Mouse (Mus musculus): ENCODE data around the gene Cntnap2. TPM values are rescaled to one million over a fixed set of nuclear protein-coding genes. Genes with fewer than 3 reads are reported as not detected.
A peak's percentile ranks its signal among the peaks of the same experiment; 100 is the strongest.

Gene Cntnap2
- polyA plus RNA-seq, 1 experiment from 2014 or later = 19.5 TPM

GRCm38 (mm10) chr6:46763481-46763880 lies 1704.3 kb downstream of the Cntnap2 start:
- Histone ChIP-seq H3K4me3 (ENCODE audit: low read depth, low read length) (no peak overlapping the region), H3K36me3 (ENCODE audit: control insufficient read depth, insufficient read depth, low read length) (no peaks in the 10 kb centered on the region), H3K9me3 (ENCODE audit: control insufficient read depth, low read length) (no peaks in the 10 kb centered on the region), H3K27me3 (ENCODE audit: control insufficient read depth, insufficient read depth, low read length) (no peaks in the 10 kb centered on the region), H3K4me2 (replicated peaks; ENCODE audit: low read depth, low read length) (no peak overlapping the region), H3K27ac (ENCODE audit: low read depth, low read length) (peak overlapping the region; percentile 17; the same call in 1 of the 2 replicates), H3K4me1 (replicated peaks; ENCODE audit: control insufficient read depth, insufficient read depth, low read length) (0 out of 2 replicates have a peak, but pooled peaks cover 3% of the 10 kb centered on the region), H3K9ac (ENCODE audit: low read depth, low read length) (no peak overlapping the region)
- WGBS = 23% methylated on average over 3 of the region's 3 CpGs
- peak; percentile 80 for ATAC-seq (ENCODE audit: low FRiP score)
- peak; percentile 26 for DNase-seq (ENCODE audit: low spot score)

DNA sequence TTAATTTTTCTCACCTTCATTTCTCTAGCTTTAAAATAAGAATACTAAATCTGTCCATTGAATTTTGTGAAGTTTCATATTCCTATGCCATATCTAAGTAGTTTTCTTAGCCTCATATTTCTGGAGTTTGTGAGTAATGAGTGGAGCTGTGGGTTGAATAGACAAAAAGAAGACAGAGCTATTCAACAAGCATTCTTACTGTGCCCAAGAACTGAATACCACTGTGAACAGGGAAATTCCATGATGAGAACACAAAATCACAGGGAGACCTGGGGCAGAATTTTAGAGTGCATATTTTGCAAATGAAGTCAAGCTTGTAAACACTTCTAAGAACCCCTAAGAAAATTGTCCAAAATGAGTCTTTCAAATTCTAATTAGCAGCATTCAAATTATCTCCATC lies 1715.4 kb downstream of the Cntnap2 start:
- ATAC-seq (ENCODE audit: low FRiP score) (no peak), DNase-seq (ENCODE audit: low spot score) (no peak)
- Histone ChIP-seq H3K36me3 (ENCODE audit: control insufficient read depth, insufficient read depth, low read length) (no peaks in the 10 kb centered on the region), H3K4me1 (replicated peaks; ENCODE audit: control insufficient read depth, insufficient read depth, low read length) (no peaks in the 10 kb centered on the region), H3K27me3 (ENCODE audit: control insufficient read depth, insufficient read depth, low read length) (no peaks in the 10 kb centered on the region), H3K9ac (ENCODE audit: low read depth, low read length) (no peak overlapping the region), H3K4me2 (replicated peaks; ENCODE audit: low read depth, low read length) (no peak overlapping the region), H3K9me3 (ENCODE audit: control insufficient read depth, low read length) (no peaks in the 10 kb centered on the region), H3K27ac (ENCODE audit: low read depth, low read length) (no peak overlapping the region), H3K4me3 (ENCODE audit: low read depth, low read length) (no peak overlapping the region)

DNA sequence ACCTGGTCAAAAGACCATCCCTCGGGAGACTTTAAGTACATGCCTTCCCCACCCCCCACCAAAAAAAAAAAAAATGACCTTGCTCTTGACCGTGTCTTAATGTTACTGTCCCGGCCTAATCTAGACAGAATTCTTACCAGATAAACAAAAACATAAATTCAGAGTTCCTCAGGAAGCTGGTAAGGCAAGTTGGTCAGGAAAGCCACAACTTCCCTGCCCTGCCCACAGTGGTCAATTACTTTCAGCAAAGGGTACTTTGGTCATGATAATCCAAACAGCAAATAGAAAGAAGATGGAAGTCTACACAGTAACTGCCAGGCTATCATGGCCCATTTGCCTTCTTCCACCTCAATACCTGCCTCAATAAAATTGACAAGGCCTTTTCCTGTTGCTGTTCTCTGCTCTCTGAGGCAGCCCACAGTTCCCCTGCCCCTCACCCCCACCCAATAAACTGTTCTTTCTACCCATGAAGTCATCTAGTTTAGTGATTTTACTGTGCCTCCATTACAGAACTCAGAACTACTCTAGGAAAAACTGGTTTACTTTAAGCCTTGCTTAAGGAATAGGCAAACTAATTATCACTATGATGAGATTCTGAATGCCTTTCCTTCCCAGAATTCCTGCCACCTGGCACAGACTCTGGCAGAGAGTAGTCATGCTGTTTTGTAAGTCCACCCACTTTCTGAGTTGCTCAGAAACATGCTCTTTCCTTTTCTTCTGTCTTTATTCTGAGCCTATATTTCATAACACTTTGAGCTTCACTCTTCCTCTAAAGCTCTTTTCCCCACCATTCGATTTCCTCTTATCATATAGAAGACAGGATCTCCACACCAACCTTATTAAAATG lies 1743.3 kb downstream of the Cntnap2 start:
- H3K9me3 ChIP-seq (ENCODE audit: control insufficient read depth, low read length) = no peaks in the 10 kb centered on the region
- DNase-seq (ENCODE audit: low spot score) = no peak
- no peaks in the 10 kb centered on the region for H3K27me3 ChIP-seq (ENCODE audit: control insufficient read depth, insufficient read depth, low read length)
- no peak overlapping the region for H3K4me2 ChIP-seq (replicated peaks; ENCODE audit: low read depth, low read length)
- no peaks in the 10 kb centered on the region for H3K4me1 ChIP-seq (replicated peaks; ENCODE audit: control insufficient read depth, insufficient read depth, low read length)
- no peak overlapping the region for H3K9ac ChIP-seq (ENCODE audit: low read depth, low read length)
- no peaks in the 10 kb centered on the region for H3K36me3 ChIP-seq (ENCODE audit: control insufficient read depth, insufficient read depth, low read length)
- no peak overlapping the region for H3K4me3 ChIP-seq (ENCODE audit: low read depth, low read length)
- H3K27ac ChIP-seq (ENCODE audit: low read depth, low read length) = no peak overlapping the region
- ATAC-seq (ENCODE audit: low FRiP score) = no peak
- 88% methylated on average over 4 of the region's 4 CpGs for WGBS

DNA sequence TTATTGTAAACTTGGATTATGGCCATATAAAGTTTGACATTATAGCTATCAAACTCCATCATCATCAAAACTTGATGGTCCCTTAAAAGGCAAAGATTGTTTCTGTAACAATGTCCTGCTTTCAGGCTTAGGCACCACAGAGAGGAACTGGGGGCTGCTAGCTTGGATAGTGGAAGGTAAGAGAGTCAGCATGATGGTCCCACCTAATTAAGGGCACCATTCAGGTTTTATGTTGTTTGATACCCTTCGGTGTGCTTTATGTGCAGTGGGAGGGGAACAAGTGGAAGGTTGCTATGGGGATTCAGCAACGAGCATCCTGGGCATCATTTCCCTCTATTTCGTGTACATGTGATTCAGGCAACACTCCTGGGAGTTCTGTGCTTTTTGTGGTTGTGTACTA lies 1797.5 kb downstream of the Cntnap2 start:
- H3K4me3 ChIP-seq (ENCODE audit: low read depth, low read length) = no peak overlapping the region
- no peak overlapping the region for H3K9ac ChIP-seq (ENCODE audit: low read depth, low read length)
- ATAC-seq (ENCODE audit: low FRiP score) = no peak
- H3K9me3 ChIP-seq (ENCODE audit: control insufficient read depth, low read length) = no peaks in the 10 kb centered on the region
- WGBS = 70% methylated on average over 3 of the region's 3 CpGs
- no peak for DNase-seq (ENCODE audit: low spot score)
- H3K4me1 ChIP-seq (replicated peaks; ENCODE audit: control insufficient read depth, insufficient read depth, low read length) = no peaks in the 10 kb centered on the region
- no peak overlapping the region for H3K4me2 ChIP-seq (replicated peaks; ENCODE audit: low read depth, low read length)
- H3K27ac ChIP-seq (ENCODE audit: low read depth, low read length) = no peak overlapping the region
- H3K36me3 ChIP-seq (ENCODE audit: control insufficient read depth, insufficient read depth, low read length) = no peaks in the 10 kb centered on the region
- H3K27me3 ChIP-seq (ENCODE audit: control insufficient read depth, insufficient read depth, low read length) = no peaks in the 10 kb centered on the region

GRCm38 (mm10) chr6:46861076-46861475 lies 1801.9 kb downstream of the Cntnap2 start:
- peak; percentile 4 for DNase-seq (ENCODE audit: low spot score)
- Histone ChIP-seq H3K27ac (ENCODE audit: low read depth, low read length) (no peak overlapping the region), H3K27me3 (ENCODE audit: control insufficient read depth, insufficient read depth, low read length) (no peaks in the 10 kb centered on the region), H3K9ac (ENCODE audit: low read depth, low read length) (no peak overlapping the region), H3K4me1 (replicated peaks; ENCODE audit: control insufficient read depth, insufficient read depth, low read length) (no peaks in the 10 kb centered on the region), H3K9me3 (ENCODE audit: control insufficient read depth, low read length) (no peaks in the 10 kb centered on the region), H3K4me3 (ENCODE audit: low read depth, low read length) (no peak overlapping the region), H3K4me2 (replicated peaks; ENCODE audit: low read depth, low read length) (no peak overlapping the region), H3K36me3 (ENCODE audit: control insufficient read depth, insufficient read depth, low read length) (no peaks in the 10 kb centered on the region)
- no peak for ATAC-seq (ENCODE audit: low FRiP score)
- 10% methylated on average over 5 of the region's 5 CpGs for WGBS

DNA sequence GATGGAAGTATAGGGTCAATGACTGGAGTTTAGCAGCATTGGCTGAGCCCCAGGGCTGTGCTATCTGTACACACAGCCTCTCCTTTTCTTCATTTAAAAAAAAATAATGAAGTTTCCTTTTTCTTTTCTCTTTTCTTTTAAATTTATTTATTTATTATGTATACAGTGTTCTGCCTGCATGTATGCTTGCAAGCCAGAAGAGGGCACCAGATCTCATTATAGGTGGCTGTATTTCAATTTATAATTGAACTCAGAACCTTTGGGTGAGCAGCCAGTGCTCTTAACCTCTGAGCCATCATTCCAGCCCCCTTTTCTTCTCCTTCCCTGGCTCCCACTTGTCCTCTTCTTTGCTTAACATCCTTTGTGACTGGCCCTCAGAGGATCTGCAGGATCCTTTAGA lies 1807.2 kb downstream of the Cntnap2 start:
- Histone ChIP-seq H3K4me2 (replicated peaks; ENCODE audit: low read depth, low read length) (no peak overlapping the region), H3K9me3 (ENCODE audit: control insufficient read depth, low read length) (no peaks in the 10 kb centered on the region), H3K9ac (ENCODE audit: low read depth, low read length) (no peak overlapping the region), H3K4me1 (replicated peaks; ENCODE audit: control insufficient read depth, insufficient read depth, low read length) (no peaks in the 10 kb centered on the region), H3K36me3 (ENCODE audit: control insufficient read depth, insufficient read depth, low read length) (no peaks in the 10 kb centered on the region), H3K4me3 (ENCODE audit: low read depth, low read length) (no peak overlapping the region), H3K27ac (ENCODE audit: low read depth, low read length) (no peak overlapping the region), H3K27me3 (ENCODE audit: control insufficient read depth, insufficient read depth, low read length) (no peaks in the 10 kb centered on the region)
- DNase-seq (ENCODE audit: low spot score) = no peak
- no peak for ATAC-seq (ENCODE audit: low FRiP score)

DNA sequence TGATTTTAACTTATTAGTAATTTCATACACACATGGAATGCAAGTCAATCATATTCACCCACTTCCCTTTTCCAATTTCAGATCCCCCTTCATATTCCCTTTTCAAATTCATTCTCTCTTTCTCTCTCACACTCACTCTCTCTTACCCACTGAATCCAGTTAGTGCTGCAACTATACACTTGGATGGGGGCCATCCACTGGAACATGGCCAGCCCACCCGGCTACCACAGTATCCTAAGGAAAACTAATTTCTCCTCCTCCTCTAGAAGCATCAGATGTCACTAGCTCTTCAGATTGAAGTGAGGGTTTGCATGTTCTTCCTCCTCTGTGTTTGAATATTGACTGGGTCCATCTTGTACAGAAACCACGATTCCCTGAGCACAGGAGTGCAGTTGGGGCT lies 1827.1 kb downstream of the Cntnap2 start:
- no peak overlapping the region for H3K9ac ChIP-seq (ENCODE audit: low read depth, low read length)
- no peak for ATAC-seq (ENCODE audit: low FRiP score)

DNA sequence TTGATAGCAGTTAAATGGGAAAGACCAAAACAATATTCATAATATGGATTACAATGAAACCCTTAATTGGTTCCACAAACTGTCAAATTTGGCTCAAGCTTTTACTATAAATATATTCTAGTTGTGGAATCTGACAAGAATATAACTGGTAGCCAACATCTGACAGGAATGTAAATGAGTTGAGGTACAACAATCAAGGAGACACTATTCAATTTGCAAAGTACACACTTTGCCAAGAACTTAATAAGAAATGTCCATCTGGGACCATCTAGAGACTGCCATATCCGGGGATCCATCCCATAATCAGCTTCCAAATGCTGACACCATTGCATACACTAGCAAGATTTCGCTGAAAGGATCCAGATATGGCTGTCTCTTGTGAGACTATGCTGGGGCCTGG lies 1850.0 kb downstream of the Cntnap2 start:
- H3K27ac ChIP-seq (ENCODE audit: low read depth, low read length) = no peak overlapping the region
- no peaks in the 10 kb centered on the region for H3K27me3 ChIP-seq (ENCODE audit: control insufficient read depth, insufficient read depth, low read length)
- H3K4me1 ChIP-seq (replicated peaks; ENCODE audit: control insufficient read depth, insufficient read depth, low read length) = no peaks in the 10 kb centered on the region
- no peak overlapping the region for H3K9ac ChIP-seq (ENCODE audit: low read depth, low read length)
- no peak overlapping the region for H3K4me3 ChIP-seq (ENCODE audit: low read depth, low read length)
- no peaks in the 10 kb centered on the region for H3K9me3 ChIP-seq (ENCODE audit: control insufficient read depth, low read length)
- H3K4me2 ChIP-seq (replicated peaks; ENCODE audit: low read depth, low read length) = no peak overlapping the region
- DNase-seq (ENCODE audit: low spot score) (no peak), ATAC-seq (ENCODE audit: low FRiP score) (no peak)
- no peaks in the 10 kb centered on the region for H3K36me3 ChIP-seq (ENCODE audit: control insufficient read depth, insufficient read depth, low read length)
- 77% methylated on average over 2 of the region's 2 CpGs for WGBS

More for the DNA sequence above, 1827.1 kb downstream of the Cntnap2 start:
- Histone ChIP-seq H3K36me3 (ENCODE audit: control insufficient read depth, insufficient read depth, low read length) (no peaks in the 10 kb centered on the region), H3K4me2 (replicated peaks; ENCODE audit: low read depth, low read length) (no peak overlapping the region), H3K4me1 (replicated peaks; ENCODE audit: control insufficient read depth, insufficient read depth, low read length) (no peaks in the 10 kb centered on the region), H3K27ac (ENCODE audit: low read depth, low read length) (no peak overlapping the region), H3K9me3 (ENCODE audit: control insufficient read depth, low read length) (no peaks in the 10 kb centered on the region), H3K27me3 (ENCODE audit: control insufficient read depth, insufficient read depth, low read length) (no peaks in the 10 kb centered on the region), H3K4me3 (ENCODE audit: low read depth, low read length) (no peak overlapping the region)
- WGBS = 84% methylated on average over 2 of the region's 2 CpGs
- DNase-seq (ENCODE audit: low spot score) = no peak

DNA sequence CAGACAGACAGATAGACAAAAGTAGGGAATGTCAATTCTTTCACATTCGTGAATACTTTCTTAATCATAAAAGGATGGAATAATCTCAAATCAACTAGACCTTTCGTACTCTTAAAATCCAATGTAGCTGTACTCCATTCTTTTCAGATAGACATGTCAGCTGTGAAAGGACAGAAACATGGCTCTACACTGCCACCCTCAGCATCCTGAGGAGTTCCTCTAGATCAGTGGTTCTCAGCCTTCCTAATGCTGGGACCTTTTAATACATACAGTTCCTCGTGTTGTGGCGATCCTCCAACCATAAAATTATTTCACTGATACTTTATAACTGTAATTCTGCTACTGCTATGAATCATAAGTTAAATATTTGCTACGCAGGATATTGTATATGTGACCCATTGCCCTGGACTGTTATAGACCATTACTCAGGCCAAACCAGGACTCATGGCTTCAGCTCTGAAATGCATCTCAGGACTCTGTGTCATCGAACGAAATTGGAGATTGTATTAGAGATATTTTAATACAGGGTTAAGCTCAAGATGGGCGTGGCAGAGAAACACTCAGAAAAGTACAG lies 1859.6 kb downstream of the Cntnap2 start:
- no peak overlapping the region for H3K27ac ChIP-seq (ENCODE audit: low read depth, low read length)
- no peak overlapping the region for H3K9ac ChIP-seq (ENCODE audit: low read depth, low read length)
- no peaks in the 10 kb centered on the region for H3K36me3 ChIP-seq (ENCODE audit: control insufficient read depth, insufficient read depth, low read length)
- H3K27me3 ChIP-seq (ENCODE audit: control insufficient read depth, insufficient read depth, low read length) = no peaks in the 10 kb centered on the region
- ATAC-seq (ENCODE audit: low FRiP score) = no peak
- no peak for DNase-seq (ENCODE audit: low spot score)
- WGBS = 78% methylated on average over 8 of the region's 8 CpGs
- H3K9me3 ChIP-seq (ENCODE audit: control insufficient read depth, low read length) = no peaks in the 10 kb centered on the region
- H3K4me2 ChIP-seq (replicated peaks; ENCODE audit: low read depth, low read length) = no peak overlapping the region
- H3K4me3 ChIP-seq (ENCODE audit: low read depth, low read length) = no peak overlapping the region
- H3K4me1 ChIP-seq (replicated peaks; ENCODE audit: control insufficient read depth, insufficient read depth, low read length) = no peaks in the 10 kb centered on the region

Data from hindbrain, embryonic 11.5 days (tissue).